In the genomic region with DNA sequence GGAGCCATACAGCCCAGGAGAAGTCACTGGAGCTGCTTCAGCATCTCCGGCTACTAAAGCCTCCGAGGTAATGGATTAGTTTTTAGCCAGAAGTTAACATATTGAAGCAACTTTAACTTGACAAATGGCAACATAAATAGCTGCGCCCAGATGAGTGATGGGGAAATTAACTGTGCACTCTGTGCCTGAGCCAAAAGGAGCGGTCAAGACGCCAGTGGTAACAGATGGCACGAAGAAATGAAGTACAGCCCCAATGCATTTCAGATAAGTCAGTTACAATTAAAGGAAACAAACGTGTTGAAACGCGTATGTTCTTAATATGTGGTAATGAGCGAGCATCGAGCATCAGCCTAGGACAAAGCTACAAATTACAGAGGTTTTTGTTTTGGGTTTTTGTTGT, we compare ENCODE assay signal across 28 mouse cellular contexts.
DNase-seq lines count a peak whose midpoint lies in the region; ATAC-seq and TF ChIP-seq lines count a peak whose summit lies in the region.
"Had no signal": no experiment of that assay in that cellular context is flagged by ENCODE, and none has a peak within 500 bp of the region (broad histone marks: within the 10 kb centered on the region; RNA-seq: fewer than 3 reads in every experiment).

No protein-coding gene starts in this region.

- no peaks in the 10 kb centered on the region for H3K36me3 ChIP-seq in forebrain, embryonic 16.5 days (ENCODE audit: control insufficient read depth, insufficient read depth)
- H3K36me3 ChIP-seq in forebrain, embryonic 12.5 days (replicated peaks) = no peaks in the 10 kb centered on the region
- H3K36me3 ChIP-seq in hindbrain, postnatal 0 days (ENCODE audit: insufficient read depth, low read length) = no peaks in the 10 kb centered on the region
- H3K36me3 ChIP-seq in hindbrain, embryonic 12.5 days = no peaks in the 10 kb centered on the region
- H3K36me3 ChIP-seq: embryonic facial prominence, embryonic 12.5 days; heart, embryonic 12.5 days; intestine, embryonic 15.5 days; limb, embryonic 10.5 days; limb, embryonic 15.5 days; liver, embryonic 13.5 days; midbrain, embryonic 12.5 days had no signal

- no peak overlapping the region for H3K27ac ChIP-seq in forebrain, embryonic 16.5 days (ENCODE audit: low read length)
- H3K27ac ChIP-seq in forebrain, embryonic 12.5 days = no peak overlapping the region
- no peak overlapping the region for H3K27ac ChIP-seq in hindbrain, postnatal 0 days
- H3K27ac ChIP-seq in hindbrain, embryonic 12.5 days = no peak overlapping the region
- H3K27ac ChIP-seq: embryonic facial prominence, embryonic 12.5 days; gastrocnemius, adult 2 months; heart, adult 2 months; intestine, embryonic 15.5 days; layer of hippocampus, adult 2 months; limb, embryonic 10.5 days; limb, embryonic 15.5 days; liver, embryonic 13.5 days; midbrain, embryonic 12.5 days had no signal

- H3K4me3 ChIP-seq in forebrain, embryonic 16.5 days (replicated peaks; ENCODE audit: low read length) = no peak overlapping the region
- no peak overlapping the region for H3K4me3 ChIP-seq in forebrain, embryonic 12.5 days (replicated peaks)
- H3K4me3 ChIP-seq in hindbrain, postnatal 0 days (ENCODE audit: low read length) = no peak overlapping the region
- H3K4me3 ChIP-seq in hindbrain, embryonic 12.5 days = no peak overlapping the region
- H3K4me3 ChIP-seq: embryonic facial prominence, embryonic 12.5 days; gastrocnemius, adult 2 months; heart, adult 2 months; heart, embryonic 12.5 days; intestine, embryonic 15.5 days; layer of hippocampus, adult 2 months; limb, embryonic 10.5 days; limb, embryonic 15.5 days; liver, embryonic 13.5 days; megakaryocyte, embryonic 14.5 days; midbrain, embryonic 12.5 days had no signal

- no peak overlapping the region for H3K9ac ChIP-seq in forebrain, embryonic 16.5 days (replicated peaks; ENCODE audit: low read depth, low read length)
- no peak overlapping the region for H3K9ac ChIP-seq in forebrain, embryonic 12.5 days
- H3K9ac ChIP-seq in hindbrain, postnatal 0 days (replicated peaks; ENCODE audit: low read length) = no peak overlapping the region
- H3K9ac ChIP-seq in hindbrain, embryonic 12.5 days = no peak overlapping the region
- H3K9ac ChIP-seq: embryonic facial prominence, embryonic 12.5 days; heart, embryonic 12.5 days; intestine, embryonic 15.5 days; limb, embryonic 15.5 days; liver, embryonic 13.5 days; midbrain, embryonic 12.5 days had no signal

- 72% methylated on average over 11 of the region's 11 CpGs for WGBS in forebrain, embryonic 16.5 days
- 90% methylated on average over 11 of the region's 11 CpGs for WGBS in forebrain, embryonic 12.5 days
- WGBS in hindbrain, postnatal 0 days = 61% methylated on average over 11 of the region's 11 CpGs
- 78% methylated on average over 11 of the region's 11 CpGs for WGBS in hindbrain, embryonic 12.5 days

- H3K4me2 ChIP-seq in forebrain, embryonic 16.5 days (ENCODE audit: low read length) = no peak overlapping the region
- H3K4me2 ChIP-seq in forebrain, embryonic 12.5 days = no peak overlapping the region
- no peak overlapping the region for H3K4me2 ChIP-seq in hindbrain, postnatal 0 days (ENCODE audit: low read depth, low read length)
- no peak overlapping the region for H3K4me2 ChIP-seq in hindbrain, embryonic 12.5 days (replicated peaks)
- H3K4me2 ChIP-seq: embryonic facial prominence, embryonic 12.5 days; heart, embryonic 12.5 days; intestine, embryonic 15.5 days; limb, embryonic 15.5 days; liver, embryonic 13.5 days; midbrain, embryonic 12.5 days had no signal

- TF ChIP-seq CTCF in hindbrain, postnatal 0 days (IDR thresholded peaks at IDR 0.05; ENCODE audit: low read depth) = no peak

- ATAC-seq in forebrain, embryonic 16.5 days = peak; percentile 36; the same call in 1 of the 2 replicates
- no peak for ATAC-seq in forebrain, embryonic 12.5 days (ENCODE audit: low FRiP score)
- no peak for ATAC-seq in hindbrain, postnatal 0 days
- no peak for ATAC-seq in hindbrain, embryonic 12.5 days (ENCODE audit: low FRiP score)
- ATAC-seq: intestine, embryonic 15.5 days; lung, postnatal 0 days had no signal

- DNase-seq in cerebellum, postnatal 25 days = peak; percentile 11 to 27
- no peak for DNase-seq in cerebellum, adult 18-20 months
- DNase-seq in hindbrain, postnatal 0 days (ENCODE audit: low spot score) = peak; percentile 13
- no peak for DNase-seq in layer of hippocampus, postnatal 25 days (ENCODE audit: extremely low spot score in 1 of 2, low spot score in 1 of 2)
- DNase-seq: adrenal gland, postnatal 14 days; cerebellum, adult 8-10 months; gastrocnemius, adult 2 months; gastrocnemius, postnatal 36 days; heart, adult 2 months; kidney, adult 2 months; kidney, postnatal 36 days; liver, embryonic 13.5 days; lung, adult 18-20 months; lung, postnatal 4 days; thymus, adult 2 months; thymus, postnatal 36 days had no signal

- no peaks in the 10 kb centered on the region for H3K9me3 ChIP-seq in forebrain, embryonic 16.5 days (ENCODE audit: control insufficient read depth, low read length)
- no peaks in the 10 kb centered on the region for H3K9me3 ChIP-seq in forebrain, embryonic 12.5 days
- no peaks in the 10 kb centered on the region for H3K9me3 ChIP-seq in hindbrain, postnatal 0 days (ENCODE audit: low read length)
- no peaks in the 10 kb centered on the region for H3K9me3 ChIP-seq in hindbrain, embryonic 12.5 days (replicated peaks)
- H3K9me3 ChIP-seq: embryonic facial prominence, embryonic 12.5 days; intestine, embryonic 15.5 days; limb, embryonic 10.5 days; limb, embryonic 15.5 days; liver, embryonic 13.5 days; midbrain, embryonic 12.5 days had no signal

- H3K27me3 ChIP-seq in forebrain, embryonic 16.5 days (replicated peaks; ENCODE audit: control insufficient read depth, insufficient read depth, low read length) = no peaks in the 10 kb centered on the region
- H3K27me3 ChIP-seq in forebrain, embryonic 12.5 days = no peaks in the 10 kb centered on the region
- H3K27me3 ChIP-seq in hindbrain, postnatal 0 days (ENCODE audit: insufficient read depth, low read length) = no peaks in the 10 kb centered on the region
- no peaks in the 10 kb centered on the region for H3K27me3 ChIP-seq in hindbrain, embryonic 12.5 days
- H3K27me3 ChIP-seq: embryonic facial prominence, embryonic 12.5 days; heart, embryonic 12.5 days; intestine, embryonic 15.5 days; limb, embryonic 15.5 days; liver, embryonic 13.5 days; megakaryocyte, embryonic 14.5 days; midbrain, embryonic 12.5 days had no signal

- no peaks in the 10 kb centered on the region for H3K4me1 ChIP-seq in forebrain, embryonic 16.5 days (replicated peaks; ENCODE audit: control insufficient read depth, insufficient read depth, low read length)
- no peaks in the 10 kb centered on the region for H3K4me1 ChIP-seq in forebrain, embryonic 12.5 days
- no peaks in the 10 kb centered on the region for H3K4me1 ChIP-seq in hindbrain, postnatal 0 days (ENCODE audit: insufficient read depth, low read length)
- no peaks in the 10 kb centered on the region for H3K4me1 ChIP-seq in hindbrain, embryonic 12.5 days
- H3K4me1 ChIP-seq: embryonic facial prominence, embryonic 12.5 days; intestine, embryonic 15.5 days; limb, embryonic 15.5 days; liver, embryonic 13.5 days; megakaryocyte, embryonic 14.5 days; midbrain, embryonic 12.5 days had no signal

Comparison
In these comparisons a context has a peak if more than half of its experiments do, and no peak if none do; other contexts are left out.
1. DNase-seq: peak in cerebellum, postnatal 25 days (2 of 2) and hindbrain, postnatal 0 days (single experiment); none in cerebellum, adult 18-20 months (0 of 2) and layer of hippocampus, postnatal 25 days (0 of 2).